ENCODE assay signal across 8 mouse cellular contexts in the genomic region with DNA sequence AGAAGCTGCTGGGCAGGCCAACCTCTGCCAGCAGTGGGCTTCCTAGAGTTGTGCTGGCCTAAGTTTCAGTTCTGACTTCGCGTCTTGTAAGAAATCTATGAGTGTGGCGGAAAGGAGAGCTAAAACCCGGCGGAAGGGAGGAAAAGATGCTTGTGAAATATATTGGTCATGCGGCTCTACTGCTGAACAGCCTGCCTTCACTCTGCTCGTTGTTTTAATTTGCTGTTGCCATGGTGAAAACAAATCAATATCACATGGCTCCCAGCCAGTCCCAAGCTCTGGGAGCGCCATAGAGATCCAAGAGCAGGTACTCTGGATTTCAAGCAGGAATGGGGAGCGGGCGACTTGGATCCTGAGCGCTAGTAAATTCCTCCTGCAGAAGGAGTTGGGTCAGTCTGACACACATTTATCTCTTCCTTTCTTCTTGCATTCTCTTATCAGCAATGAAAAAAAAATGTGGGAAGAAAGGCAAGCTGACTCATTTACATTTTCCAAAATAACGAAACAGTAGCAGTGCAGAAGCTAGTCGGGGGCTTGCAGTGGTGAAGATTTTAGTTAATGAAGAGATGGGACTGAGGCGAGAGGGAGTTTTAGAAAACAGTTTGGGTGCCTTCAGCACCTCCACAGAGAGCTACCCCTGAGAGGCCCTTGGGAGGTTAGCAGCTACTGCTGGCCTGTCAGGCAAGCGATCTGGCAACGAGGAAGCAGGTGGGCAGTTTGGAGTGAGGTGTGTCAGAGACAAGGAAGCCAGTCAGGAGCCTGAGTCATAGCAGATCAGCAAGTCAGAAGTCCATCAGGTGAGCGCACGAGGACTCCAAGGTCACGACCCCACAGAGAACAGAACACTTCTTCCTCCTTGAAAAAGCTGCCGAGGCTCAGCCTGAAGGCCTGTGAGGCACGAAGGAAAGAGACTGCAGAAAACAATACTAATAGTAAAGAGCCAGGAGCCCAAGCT. TPM values are rescaled to one million over a fixed set of nuclear protein-coding genes. Genes with fewer than 3 reads are reported as not detected.
DNase-seq lines count a peak whose midpoint lies in the region; ATAC-seq lines count a peak whose summit lies in the region.

No protein-coding gene starts in this region.

- peak overlapping the region; percentile 99 for H3K27ac ChIP-seq in heart, embryonic 12.5 days (ENCODE audit: poor library complexity, severe bottlenecking)

- peak overlapping the region; percentile 81 for H3K4me3 ChIP-seq in heart, embryonic 12.5 days

- H3K4me1 ChIP-seq in heart, embryonic 12.5 days (replicated peaks): peaks cover 60% of the 10 kb centered on the region

- no peaks in the 10 kb centered on the region for H3K9me3 ChIP-seq in heart, embryonic 12.5 days (replicated peaks)

- ATAC-seq in heart, embryonic 12.5 days (ENCODE audit: insufficient number of reproducible peaks, low FRiP score): no peak

- no peaks in the 10 kb centered on the region for H3K27me3 ChIP-seq in heart, embryonic 12.5 days (replicated peaks)
- H3K27me3 ChIP-seq in splenic B cell, adult 2 months (ENCODE audit: control insufficient read depth, insufficient read depth, low read length, poor library complexity, severe bottlenecking): no peaks in the 10 kb centered on the region

- WGBS in heart, embryonic 12.5 days: 16% methylated on average over 21 of the region's 21 CpGs

- 0 out of 2 replicates have a peak, but pooled peaks cover under 1% of the 10 kb centered on the region for H3K36me3 ChIP-seq in heart, embryonic 12.5 days
- H3K36me3 ChIP-seq in splenic B cell, adult 2 months (ENCODE audit: control insufficient read depth, insufficient read depth, low read length, poor library complexity, severe bottlenecking): no peaks in the 10 kb centered on the region

- H3K4me2 ChIP-seq in heart, embryonic 12.5 days: peak overlapping the region; percentile 99

- DNase-seq in embryo, embryonic 10 days (ENCODE audit: low spot score): peak; percentile 63
- DNase-seq in embryo, embryonic 9.5 days (ENCODE audit: extremely low spot score): no peak
- peak; percentile 54 for DNase-seq in A20 (ENCODE audit: low read depth, low spot score)
- peak; percentile 9 for DNase-seq in c-Kit-negative CD71-positive TER-119-positive erythroid progenitor cells, embryonic 14.5 days (ENCODE audit: low read depth, low spot score)
- peak; percentile 48 to 56 for DNase-seq in kidney, postnatal 36 days
- peak; percentile 83 for DNase-seq in lung, postnatal 25 days (ENCODE audit: low spot score)
- DNase-seq in splenic B cell, adult 2 months (ENCODE audit: low read depth, low spot score): peak; percentile 66

- H3K9ac ChIP-seq in heart, embryonic 12.5 days: peak overlapping the region; percentile 93

RNA-seq across cellular contexts. Expression of gene Mbnl2, which starts 3.1 kb away (rescaled TPM):
- polyA plus RNA-seq in heart, embryonic 12.5 days (2016; fragmentation: Nextera tagmentation; extraction: Ambion mirVana): 108 and 114 TPM in 2 replicates
